Mouse (Mus musculus) heart, adult 2 months (tissue): ENCODE data around the gene Ndufa6. TPM values are rescaled to one million over a fixed set of nuclear protein-coding genes. Genes with fewer than 3 reads are reported as not detected.

Experiments
- DNase-seq, 2 experiments: peaks; one replicate each; pipeline ENCODE4 v3.0.0; 2021
- H3K27ac ChIP-seq: fragments of 200-600 bp; 2 replicates; pipeline ENCODE4 v1.8.1; 2022
- H3K27me3 ChIP-seq: fragments of 200-500 bp; 2 replicates; pipeline ENCODE4 v1.6.1; 2012; ENCODE audit warnings: mild to moderate bottlenecking, low read length, inconsistent platforms, mixed read lengths; ENCODE audit not compliant: control insufficient read depth, insufficient read depth
- H3K36me3 ChIP-seq: fragments of 200-500 bp; 2 replicates; pipeline ENCODE4 v1.6.1; 2012; ENCODE audit warnings: low read length, inconsistent platforms; ENCODE audit not compliant: control insufficient read depth, insufficient read depth
- H3K4me1 ChIP-seq: fragments of 200-500 bp; 2 replicates; pipeline ENCODE4 v1.6.1; 2011; ENCODE audit warnings: low read length; ENCODE audit not compliant: control insufficient read depth, insufficient read depth
- H3K4me3 ChIP-seq: fragments of 200-600 bp; 2 replicates; pipeline ENCODE4 v1.8.1; 2022
- H3K79me2 ChIP-seq: fragments of 200-500 bp; replicated peaks from 2 replicates; pipeline ENCODE4 v1.6.1; 2012; ENCODE audit warnings: mild to moderate bottlenecking, inconsistent platforms, low read length, moderate library complexity, mixed read lengths; ENCODE audit not compliant: control insufficient read depth, insufficient read depth
- H3K9ac ChIP-seq: fragments of 200-500 bp; 2 replicates; pipeline ENCODE4 v1.6.1; 2012; ENCODE audit warnings: low read depth, mild to moderate bottlenecking, control low read depth, inconsistent platforms, low read length, mixed read lengths
- CTCF ChIP-seq: fragments of 200-600 bp; IDR thresholded peaks from 2 replicates; pipeline ENCODE4 v1.8.1; 2022; ENCODE audit warnings: antibody characterized with exemption, mild to moderate bottlenecking, moderate library complexity
- EP300 ChIP-seq: fragments of 200-500 bp; IDR thresholded peaks from 2 replicates; pipeline ENCODE4 v1.6.1; 2011; ENCODE audit warnings: low read depth, low read length, control low read depth; ENCODE audit not compliant: insufficient read depth
- POLR2A ChIP-seq: fragments of 200-500 bp; IDR thresholded peaks from 2 replicates; pipeline ENCODE4 v1.6.1; 2011; ENCODE audit warnings: mild to moderate bottlenecking, low read depth, low read length, control low read depth; ENCODE audit not compliant: insufficient read depth
- WGBS: fragments of 180-500 bp; shearing (Covaris S2); methylation state at CpG from one replicate; pipeline ENCODE4 v1.1.7; 2018; 5-methylcytosine and 5-hydroxymethylcytosine counted together
- intact Hi-C: fragments of 180-260 bp; cut with DNase I; formaldehyde crosslinking; loops from one replicate; pipeline ENCODE4 v1.15.1; 2025
- polyA plus RNA-seq: library from polyadenylated mRNA; depleted of rRNA; stranded (reverse); fragments of >200 nt; gene quantifications from 2 replicates; pipeline ENCODE4 v1.2.3, GENCODE M21; 2012
- total RNA-seq, 2 experiments: library from RNA; stranded (reverse); gene quantifications; 2 replicates each; pipeline ENCODE4 v1.2.3; 2021

Gene Ndufa6
- total and polyA plus RNA-seq, 3 experiments = 609 to 775 (median 659) TPM

GRCm38 (mm10) chr15:82341675-82342542, 12.2 kb downstream of the Ndufa6 start:
- no peak for DNase-seq
- Histone ChIP-seq H3K36me3 (peaks cover under 1% of the 10 kb centered on the region; the same call in 1 of the 2 replicates), H3K27me3 (no peaks in the 10 kb centered on the region), H3K9ac (peak overlapping the region; percentile 48), H3K4me1 (peaks cover 10% of the 10 kb centered on the region), H3K27ac (peak overlapping the region; percentile 63; the same call in 1 of the 2 replicates), H3K4me3 (peak overlapping the region; percentile 49), H3K79me2 (no peaks in the 10 kb centered on the region)
- 40% methylated on average over 15 of the region's 15 CpGs for WGBS
- intact Hi-C loops = no loop called here
- TF ChIP-seq POLR2A (no peak), EP300 (no peak), CTCF (no peak)

- peak; percentile 78 to 79 for DNase-seq
- peak overlapping the region; percentile 63 for H3K27ac ChIP-seq
- TF ChIP-seq POLR2A = 0 out of 2 replicates have a peak, but pooled peaks have one; percentile 20
- no peak for TF ChIP-seq CTCF
- no peak for TF ChIP-seq EP300
- intact Hi-C loops = no loop called here
- H3K4me1 ChIP-seq = peaks cover 9% of the 10 kb centered on the region
- no peaks in the 10 kb centered on the region for H3K36me3 ChIP-seq
- peak overlapping the region; percentile 49 for H3K4me3 ChIP-seq
- WGBS = 4% methylated on average over 39 of the region's 40 CpGs
- peak overlapping the region; percentile 70 for H3K9ac ChIP-seq
- no peaks in the 10 kb centered on the region for H3K79me2 ChIP-seq
- H3K27me3 ChIP-seq = no peaks in the 10 kb centered on the region
Measured at GRCm38 (mm10) chr15:82341036-82341501, 13.1 kb downstream of the Ndufa6 start.

- TF ChIP-seq EP300 = no peak
- no peak for DNase-seq
- Histone ChIP-seq H3K27me3 (no peaks in the 10 kb centered on the region), H3K9ac (peak overlapping the region; percentile 70), H3K36me3 (no peaks in the 10 kb centered on the region), H3K4me1 (peaks cover 9% of the 10 kb centered on the region), H3K4me3 (peak overlapping the region; percentile 49), H3K27ac (peak overlapping the region; percentile 63), H3K79me2 (no peaks in the 10 kb centered on the region)
- 48% methylated on average over 21 of the region's 21 CpGs for WGBS
- intact Hi-C loops = no loop called here
Measured at GRCm38 (mm10) chr15:82340414-82341035, 13.6 kb downstream of the Ndufa6 start.

- 73% methylated on average over 8 of the region's 8 CpGs for WGBS
- no peaks in the 10 kb centered on the region for H3K27me3 ChIP-seq
- TF ChIP-seq CTCF (no peak), POLR2A (no peak), EP300 (no peak)
- H3K4me1 ChIP-seq = peaks cover 7% of the 10 kb centered on the region
- no peak overlapping the region for H3K9ac ChIP-seq
- no peaks in the 10 kb centered on the region for H3K79me2 ChIP-seq
- intact Hi-C loops = loop anchor here (5.0 kb wide), 1 partner anchor 72 kb away; no protein-coding TSS in a partner anchor
- no peaks in the 10 kb centered on the region for H3K36me3 ChIP-seq
- H3K4me3 ChIP-seq = no peak overlapping the region
- H3K27ac ChIP-seq = no peak overlapping the region
- DNase-seq = no peak
Measured at GRCm38 (mm10) chr15:82339634-82340254, 14.4 kb downstream of the Ndufa6 start.

GRCm38 (mm10) chr15:82339150-82339549, 15.0 kb downstream of the Ndufa6 start:
- Histone ChIP-seq H3K79me2 (no peaks in the 10 kb centered on the region), H3K36me3 (no peaks in the 10 kb centered on the region), H3K9ac (peak overlapping the region; percentile 69), H3K27me3 (no peaks in the 10 kb centered on the region), H3K27ac (peak overlapping the region; percentile 81), H3K4me1 (peaks cover 7% of the 10 kb centered on the region), H3K4me3 (peak overlapping the region; percentile 72)
- 59% methylated on average over 10 of the region's 10 CpGs for WGBS
- intact Hi-C loops = loop anchor here (5.0 kb wide), 1 partner anchor 72 kb away; no protein-coding TSS in a partner anchor
- no peak for DNase-seq
- TF ChIP-seq CTCF = no peak
- TF ChIP-seq POLR2A = no peak
- no peak for TF ChIP-seq EP300
